Mouse (Mus musculus): ENCODE results near the gene Hmmr.
"Not testable (repeated sequence)": the region's sequence is repeated elsewhere in the genome, so short reads cannot be mapped to it uniquely, and the experiment has no call there.

Gene Hmmr

DNA sequence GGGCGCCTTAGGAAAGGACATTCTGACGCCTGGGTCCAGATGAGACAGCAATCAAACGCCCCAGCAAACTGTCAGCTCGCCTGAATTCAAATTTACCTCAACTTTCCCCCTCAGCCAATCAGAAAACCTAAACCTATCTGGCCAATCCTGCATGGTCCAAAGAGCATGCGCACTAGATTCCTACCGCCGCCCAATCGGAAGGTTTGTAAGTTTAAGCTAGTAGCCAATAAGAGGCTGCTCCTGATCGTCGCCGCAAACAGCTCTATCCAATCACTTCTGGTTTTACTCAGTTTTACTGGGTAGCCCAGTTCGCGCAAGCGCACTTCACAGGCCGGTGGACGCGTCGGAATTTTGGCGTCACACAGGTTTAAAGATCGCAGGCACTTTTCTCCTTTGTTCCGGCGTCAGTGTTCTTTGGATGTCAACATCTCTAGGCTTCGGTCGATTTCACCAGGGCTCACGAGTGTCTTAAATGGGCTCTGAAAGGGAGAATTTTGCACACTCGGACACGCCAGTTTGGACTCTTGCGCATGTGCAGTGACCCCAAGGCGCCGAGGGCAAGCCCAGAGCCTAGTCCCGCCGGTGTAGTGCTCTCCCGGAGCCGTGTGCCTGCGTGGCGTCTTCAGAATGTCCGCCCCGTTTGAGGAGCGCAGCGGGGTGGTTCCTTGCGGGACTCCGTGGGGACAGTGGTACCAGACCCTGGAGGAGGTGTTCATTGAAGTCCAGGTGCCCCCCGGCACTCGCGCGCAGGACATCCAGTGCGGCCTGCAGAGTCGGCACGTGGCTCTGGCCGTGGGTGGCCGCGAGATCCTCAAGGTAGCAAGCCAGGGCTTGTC, at the start of gene Hmmr, which contains the start of gene Nudcd2:
Hmmr (minus strand) TSS at position 84 of the 836 bp plus-strand sequence.
Nudcd2 (plus strand) TSS at position 329 of the 836 bp plus-strand sequence.
- peak; percentile 95 for DNase-seq (ENCODE audit: inconsistent ontology term)

DNA sequence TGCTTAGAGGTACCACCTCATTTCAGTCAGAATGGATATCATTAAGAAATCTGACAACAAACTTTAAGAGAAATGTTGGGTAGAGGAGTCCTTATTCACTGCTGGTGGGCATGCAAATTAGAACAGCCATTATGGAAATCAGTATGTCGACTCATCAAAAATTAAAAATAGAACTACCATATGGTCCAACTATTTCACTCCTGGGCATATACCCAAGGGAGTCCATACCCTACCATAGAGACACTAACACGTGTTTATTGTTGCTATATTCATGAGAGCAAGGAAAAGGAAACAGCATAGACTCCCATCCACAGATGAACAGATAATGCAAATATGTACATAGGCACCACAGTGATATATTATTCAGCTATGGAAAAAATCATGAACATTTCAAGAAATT, 48.6 kb upstream of the Hmmr start:
- DNase-seq (ENCODE audit: inconsistent ontology term): no peak

DNA sequence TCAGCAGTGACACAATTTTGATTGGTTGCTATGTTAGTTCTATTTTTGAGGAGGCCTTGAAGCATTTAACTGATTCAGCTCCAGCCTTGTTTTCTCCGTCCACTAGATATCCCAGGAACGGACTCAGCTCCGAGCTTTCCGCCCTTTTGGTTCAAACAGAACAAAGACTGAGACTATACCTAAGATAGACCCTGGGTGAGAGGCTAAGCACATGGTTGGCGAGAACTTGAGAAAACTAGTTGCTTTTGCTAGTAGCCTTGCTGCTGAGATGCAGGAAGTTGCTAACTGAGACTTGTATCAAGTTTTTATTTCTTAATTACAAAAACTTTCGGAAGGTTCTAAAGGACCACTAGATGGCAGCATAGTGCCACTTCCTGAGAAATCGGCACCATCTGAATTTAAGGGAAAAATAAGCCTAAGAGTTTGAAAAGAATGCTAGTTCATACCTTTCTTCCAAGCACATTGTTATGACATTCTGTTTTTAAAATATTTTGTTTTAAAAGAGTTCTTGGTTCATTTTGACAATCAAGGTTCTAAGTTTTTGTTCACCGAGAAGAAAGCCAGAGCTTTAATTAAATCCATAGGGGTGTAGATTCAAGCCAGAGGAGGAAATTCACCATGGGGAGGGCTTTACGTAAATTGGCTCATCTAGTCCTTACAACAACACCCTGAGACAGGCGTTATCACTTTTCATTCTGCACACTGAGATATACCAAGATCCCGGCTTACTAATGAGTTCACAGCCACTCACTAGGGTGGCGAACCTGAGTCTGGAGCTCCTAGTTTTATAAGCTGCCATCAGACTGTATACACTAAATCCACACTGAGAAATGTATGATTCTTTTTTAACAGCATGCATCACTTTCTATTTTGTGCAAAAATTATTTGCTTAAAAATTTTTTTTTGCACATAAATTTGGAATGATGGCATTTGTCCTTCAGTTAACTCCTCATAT, 42.4 kb upstream of the Hmmr start:
- peak; percentile 29 for DNase-seq (ENCODE audit: inconsistent ontology term)

DNA sequence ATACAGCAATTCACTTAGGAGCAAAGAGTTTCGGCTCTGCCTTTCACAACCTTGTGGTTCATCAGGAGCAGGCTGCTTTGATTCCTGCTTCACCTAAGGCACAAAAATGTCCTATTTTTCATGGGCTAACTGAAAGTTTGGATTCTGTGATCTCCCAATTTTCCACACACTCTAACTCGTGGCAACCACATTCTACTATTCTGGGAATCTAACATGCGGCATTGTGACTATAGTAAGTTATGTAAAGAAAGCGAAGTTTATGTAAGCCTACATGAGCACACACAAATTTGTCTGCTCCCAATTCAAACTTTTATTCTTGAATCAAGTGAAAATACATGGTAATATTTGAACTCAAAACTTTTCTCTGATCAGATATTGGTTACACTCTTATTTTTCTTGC, 31.5 kb upstream of the Hmmr start:
- DNase-seq (ENCODE audit: inconsistent ontology term): no peak

DNA sequence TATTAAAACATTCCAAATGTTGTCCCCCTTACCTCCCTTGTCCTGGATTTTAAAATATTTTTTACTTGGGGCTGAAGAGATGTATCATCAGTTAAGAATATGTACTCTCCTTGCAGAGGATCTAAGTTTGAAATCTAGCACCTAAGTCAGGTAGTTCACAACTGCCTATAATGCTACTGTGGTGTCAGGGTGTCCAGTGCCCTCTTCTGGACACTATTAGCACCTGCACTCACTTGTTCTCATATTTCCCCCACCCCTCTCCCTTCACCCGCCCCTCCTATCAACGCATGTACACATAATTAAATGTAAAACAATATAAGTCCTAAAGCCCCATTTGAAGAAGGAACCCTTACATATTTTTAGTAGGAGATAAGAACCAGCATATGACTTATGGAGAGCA, 30.2 kb upstream of the Hmmr start:
- no peak for DNase-seq (ENCODE audit: inconsistent ontology term)

DNA sequence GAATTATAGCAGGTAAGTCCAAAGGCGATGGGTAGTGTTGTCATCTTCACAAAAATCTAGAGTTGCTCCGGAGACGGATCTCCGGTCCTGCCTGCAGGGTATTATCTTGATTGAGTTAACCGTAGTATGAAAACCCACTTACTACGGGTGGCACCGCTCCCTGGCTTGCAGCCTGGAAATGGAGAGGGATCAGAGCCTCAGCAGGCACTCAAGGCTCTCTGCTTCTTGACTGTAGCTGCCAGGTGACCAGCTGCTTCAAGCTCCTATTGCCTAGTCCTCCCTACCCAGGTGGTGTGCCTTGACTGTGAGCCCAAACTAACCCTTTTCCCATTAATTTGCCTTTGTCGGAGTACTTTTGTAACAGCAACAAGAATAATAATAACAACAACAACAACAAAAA, 26.7 kb upstream of the Hmmr start:
- no peak for DNase-seq (ENCODE audit: inconsistent ontology term)

DNA sequence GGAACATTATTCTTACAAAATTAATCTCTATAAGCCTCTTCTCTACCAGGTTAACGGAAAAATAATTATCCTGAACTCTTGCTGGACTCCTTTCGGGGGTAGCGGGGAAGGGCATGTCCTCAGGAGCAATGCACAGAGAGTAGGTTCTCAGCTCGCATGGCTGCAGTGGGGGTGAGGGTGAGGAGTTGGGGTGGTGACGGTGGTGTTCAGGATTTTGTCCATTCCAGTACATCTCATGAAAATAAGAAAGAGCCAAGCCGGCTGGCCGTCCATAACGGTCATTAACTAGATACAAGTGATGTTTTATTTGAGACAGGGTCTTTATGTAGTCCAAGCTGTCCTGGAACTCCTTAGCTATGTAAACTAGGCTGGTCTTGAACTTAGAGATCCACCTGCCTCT, 22.7 kb upstream of the Hmmr start:
- DNase-seq (ENCODE audit: inconsistent ontology term): no peak

DNA sequence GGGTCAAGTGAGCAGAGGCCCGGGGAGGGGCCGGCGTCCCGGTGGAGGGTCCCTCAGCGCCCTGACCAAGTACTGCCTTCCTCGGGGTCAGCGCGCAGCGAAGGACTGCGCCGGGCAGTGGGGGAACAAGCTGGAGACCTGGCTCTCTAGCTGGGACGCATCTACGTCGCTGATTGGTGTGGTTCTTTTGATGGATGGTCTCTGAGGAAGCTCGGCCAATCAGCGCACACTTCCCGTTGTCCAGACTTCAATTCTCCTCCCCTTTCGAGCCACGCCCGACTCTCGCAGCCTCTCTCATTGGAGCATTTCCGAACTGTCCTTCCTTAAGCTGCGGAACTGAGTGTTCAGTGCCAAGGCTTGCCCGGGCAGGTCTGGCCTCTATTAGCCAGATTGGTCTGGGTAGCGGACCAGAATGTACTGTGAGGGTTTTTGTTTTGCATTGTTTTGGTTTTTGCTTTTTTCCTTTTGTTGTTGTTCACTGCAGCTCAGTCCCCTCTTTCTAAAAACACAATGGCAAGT, 21.9 kb upstream of the Hmmr start, which contains the start of gene Ccng1:
Ccng1 (minus strand) TSS at position 203 of the 519 bp plus-strand sequence.
- peak; percentile 95 for DNase-seq (ENCODE audit: inconsistent ontology term)

DNA sequence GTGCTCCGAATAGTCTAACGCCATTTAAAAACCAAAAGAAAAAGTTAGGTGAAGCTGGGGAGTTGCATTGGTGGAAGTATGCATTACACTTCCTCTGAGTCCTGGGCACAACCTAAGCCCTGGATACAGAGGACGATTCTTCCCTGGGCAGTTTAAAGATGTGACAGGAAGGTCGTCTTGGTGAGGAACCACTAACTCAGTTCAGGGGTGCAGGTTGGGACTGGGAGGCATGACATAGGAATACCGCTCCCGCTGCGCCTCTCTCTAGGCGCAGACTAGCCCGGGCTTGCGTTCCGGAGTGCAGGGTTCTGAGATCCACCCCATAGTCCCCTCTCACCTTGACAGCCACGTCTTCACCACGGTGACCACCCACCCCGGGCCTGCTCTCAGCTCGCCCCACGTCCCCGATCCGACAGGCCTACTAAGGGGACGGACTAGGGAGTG, 21.5 kb upstream of the Hmmr start:
- DNase-seq (ENCODE audit: inconsistent ontology term): no peak

DNA sequence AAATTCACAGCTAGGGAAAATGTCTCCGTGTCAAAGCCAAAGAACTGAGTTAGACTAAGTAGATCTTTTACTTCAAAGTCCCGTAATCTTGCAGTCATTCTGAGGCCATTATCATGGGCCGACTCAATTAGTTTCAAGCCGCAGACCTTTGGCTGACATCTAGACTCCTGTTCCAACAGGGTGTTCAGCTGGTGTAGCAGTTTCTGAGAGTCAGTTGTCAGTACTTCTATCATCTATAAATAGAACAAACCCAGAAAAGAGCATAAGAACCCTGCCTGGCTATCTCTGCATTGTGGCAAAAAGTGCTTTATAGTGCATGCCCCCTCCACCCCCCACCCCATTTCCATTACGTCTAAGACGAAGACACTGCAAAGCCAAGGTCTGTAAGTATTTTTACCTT, 20.6 kb upstream of the Hmmr start:
- peak; percentile 28 for DNase-seq (ENCODE audit: inconsistent ontology term)

DNA sequence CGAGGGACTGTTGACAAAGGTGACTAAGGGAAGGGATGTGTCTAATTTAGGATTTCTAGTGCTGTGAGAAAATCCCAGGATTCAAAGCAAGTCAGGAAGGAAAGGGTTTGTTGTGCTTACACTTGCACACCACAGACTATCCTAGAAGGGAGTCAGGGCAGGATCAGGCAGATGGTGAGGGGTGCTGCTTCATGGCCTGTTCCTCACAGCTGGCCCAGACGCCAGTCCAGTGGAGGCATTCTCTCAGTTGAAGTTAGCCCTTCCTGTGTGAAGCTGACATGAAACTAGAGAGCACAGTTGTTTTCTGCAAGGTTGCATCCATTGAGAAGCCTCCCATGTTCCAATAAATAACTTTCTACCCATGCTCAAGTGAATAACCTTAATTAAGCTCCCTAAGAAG, 14.5 kb upstream of the Hmmr start:
- DNase-seq (ENCODE audit: inconsistent ontology term): no peak

DNA sequence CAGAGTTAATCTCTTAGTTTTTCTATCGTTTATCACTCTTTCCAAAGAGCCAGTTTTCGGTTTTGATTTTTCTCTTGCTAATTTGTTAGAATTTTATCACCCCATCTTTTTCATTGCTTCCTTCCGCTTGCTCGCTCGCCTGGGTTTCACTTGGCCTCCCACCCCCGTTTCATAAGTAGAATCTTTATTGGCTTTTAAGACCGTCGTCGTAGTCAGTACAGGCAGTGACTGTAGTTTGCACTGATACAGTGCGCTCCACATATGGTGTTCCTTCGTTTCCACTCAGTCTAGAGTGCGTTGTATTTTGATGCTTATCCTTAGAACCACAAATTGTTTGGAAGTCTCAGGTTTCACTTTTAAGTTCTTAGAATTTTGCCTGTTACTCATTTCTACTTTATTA, 13.1 kb upstream of the Hmmr start:
- DNase-seq (ENCODE audit: inconsistent ontology term): no peak

DNA sequence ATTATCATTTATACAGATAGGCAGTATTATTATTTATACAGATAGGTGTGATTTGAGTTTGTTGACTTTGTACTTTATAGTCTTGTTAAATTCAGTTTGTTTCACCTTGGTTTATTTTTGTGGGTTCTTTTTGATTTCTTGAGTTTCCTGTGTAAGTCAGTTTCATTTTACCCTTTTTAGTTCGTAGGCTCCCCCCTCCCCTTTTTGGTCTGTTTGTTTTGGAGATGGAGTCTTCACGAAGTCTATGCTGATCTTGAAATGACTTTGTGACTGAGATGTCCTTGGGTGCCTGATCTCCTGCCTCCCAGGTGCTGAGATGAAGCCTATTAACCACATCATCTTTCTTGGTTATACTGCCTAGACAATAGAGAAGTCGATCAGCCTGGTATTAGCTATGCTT, 11.1 kb upstream of the Hmmr start:
- DNase-seq (ENCODE audit: inconsistent ontology term): no peak

DNA sequence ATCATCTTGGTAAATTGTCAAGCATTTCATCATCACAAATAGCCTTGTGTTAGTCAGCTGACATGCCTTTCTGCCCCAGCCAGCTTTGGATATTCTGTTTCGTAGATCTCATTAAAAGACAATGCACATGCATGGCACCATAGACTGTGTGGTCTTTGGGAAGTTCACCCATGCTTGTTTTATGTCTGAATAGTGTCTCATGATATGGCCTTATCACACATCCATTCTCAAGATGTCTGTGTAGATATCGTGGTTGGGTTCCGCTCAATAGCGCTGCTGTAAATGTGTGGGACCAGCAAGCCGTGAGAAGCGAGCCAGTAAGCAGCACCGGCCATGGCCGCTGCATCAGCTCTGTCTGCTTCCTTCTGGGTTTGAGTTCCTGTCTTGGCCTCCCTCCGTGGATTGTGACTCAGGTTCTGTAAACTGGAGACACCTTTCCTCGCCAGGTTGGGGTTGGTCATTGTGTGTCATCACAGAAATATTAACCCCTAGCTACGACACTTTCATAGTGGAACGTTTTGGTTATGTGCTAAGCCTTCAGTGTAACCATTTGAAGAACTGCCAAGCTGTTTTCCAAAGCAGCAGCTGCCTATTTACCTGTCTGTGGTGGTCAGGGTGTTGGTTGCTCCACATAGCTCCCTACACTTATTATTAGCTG, 8.5 kb upstream of the Hmmr start:
- DNase-seq (ENCODE audit: inconsistent ontology term): no peak

DNA sequence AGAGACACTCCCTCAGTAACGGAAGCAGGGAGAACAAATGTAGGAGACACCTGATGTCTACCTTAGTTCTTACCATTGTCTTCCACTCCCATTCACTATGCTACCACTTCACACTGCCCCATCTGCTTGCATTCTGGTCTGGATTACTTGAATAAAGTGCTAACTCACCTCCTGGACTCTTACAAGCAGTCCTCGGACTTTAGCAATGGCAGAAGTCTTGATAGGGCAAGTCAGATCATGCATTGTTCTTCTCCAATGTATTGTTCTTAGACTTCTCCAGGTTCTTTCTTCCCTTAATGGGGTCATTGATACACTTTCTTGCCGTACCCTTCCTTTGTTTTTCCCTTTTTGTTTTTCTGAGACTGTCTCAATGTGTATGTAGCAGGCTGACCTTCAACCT, 4.1 kb upstream of the Hmmr start:
- no peak for DNase-seq (ENCODE audit: inconsistent ontology term)

DNA sequence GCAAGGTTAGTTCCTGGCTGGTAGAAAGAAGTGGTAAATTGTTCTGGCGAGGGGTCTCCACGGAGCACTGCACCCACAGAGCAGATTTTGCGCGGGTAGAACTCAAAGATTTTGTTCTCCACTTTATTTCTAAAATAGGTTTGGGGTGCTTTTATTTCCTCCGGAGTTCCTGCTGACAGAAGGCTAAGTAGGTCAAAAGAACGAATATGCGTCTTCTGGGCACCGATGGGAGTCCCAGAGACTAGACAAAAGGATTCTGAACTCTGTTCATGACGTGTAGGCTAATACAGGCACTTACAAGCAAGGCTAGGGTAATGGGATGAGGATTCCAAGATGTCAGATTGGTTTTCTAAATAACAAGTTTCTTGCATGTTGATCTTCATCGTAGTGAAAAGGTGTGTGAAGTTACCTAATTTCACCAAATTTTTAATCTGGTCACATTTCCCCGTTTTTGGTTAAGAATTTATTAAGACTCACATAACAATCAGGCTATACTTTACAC, 1.1 kb upstream of the Hmmr start:
- no peak for DNase-seq (ENCODE audit: inconsistent ontology term)

DNA sequence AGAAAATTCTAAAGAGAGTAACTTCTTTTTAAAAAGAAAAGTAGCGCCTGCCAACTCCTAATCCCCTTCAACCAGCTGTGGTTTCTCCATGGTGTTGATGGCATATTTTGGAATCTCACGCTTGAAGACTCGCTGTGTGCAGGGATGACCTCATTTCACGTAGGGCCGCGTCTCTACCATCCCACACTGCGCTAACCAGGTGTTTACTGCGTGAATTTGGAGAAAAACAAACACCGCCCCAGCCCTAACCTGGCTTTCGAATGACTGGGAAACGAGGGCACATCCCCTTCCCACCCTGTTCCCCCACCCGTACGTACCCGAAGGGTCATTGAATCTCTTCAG, 254 bp downstream of the Hmmr start:
- DNase-seq (ENCODE audit: inconsistent ontology term): no peak

DNA sequence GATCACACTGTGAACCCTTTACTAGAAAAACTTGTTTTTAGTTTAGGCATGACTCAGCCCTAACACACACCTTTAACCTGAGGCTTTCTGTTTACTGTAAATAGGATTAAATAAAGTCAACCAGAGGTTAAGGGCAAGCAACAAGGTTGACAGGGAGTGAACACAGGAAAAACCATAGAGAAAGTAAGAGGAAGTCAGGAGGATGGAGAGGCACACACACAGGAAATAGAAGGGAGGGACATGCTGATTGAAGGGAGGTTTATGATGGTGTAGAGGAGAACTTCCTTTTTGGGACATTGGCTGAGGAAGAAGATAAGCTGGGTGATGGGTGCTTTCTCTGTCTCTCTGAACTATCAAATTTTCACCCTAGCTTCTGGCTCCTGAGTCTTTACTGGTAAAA, 14.9 kb downstream of the Hmmr start:
- DNase-seq (ENCODE audit: inconsistent ontology term): no peak

DNA sequence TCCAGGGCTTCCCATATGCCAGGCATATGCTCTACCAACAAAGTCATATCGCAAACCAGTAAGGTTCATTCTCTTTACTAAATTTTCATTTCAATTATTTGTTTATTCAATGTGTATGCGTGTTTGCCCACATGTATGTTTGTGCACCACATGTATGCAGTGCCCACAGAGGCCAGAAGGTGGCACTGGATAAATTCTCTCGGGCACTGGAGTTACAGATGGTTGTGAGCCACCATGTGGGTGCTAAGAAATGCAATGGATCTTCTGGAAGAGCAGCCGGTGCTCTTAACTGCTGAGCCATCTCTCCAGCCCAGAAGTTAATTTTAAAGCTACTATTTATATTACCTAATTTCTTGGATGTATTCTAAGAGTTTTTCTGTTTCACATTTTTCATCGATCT, 17.7 kb downstream of the Hmmr start:
- DNase-seq (ENCODE audit: inconsistent ontology term): no peak

DNA sequence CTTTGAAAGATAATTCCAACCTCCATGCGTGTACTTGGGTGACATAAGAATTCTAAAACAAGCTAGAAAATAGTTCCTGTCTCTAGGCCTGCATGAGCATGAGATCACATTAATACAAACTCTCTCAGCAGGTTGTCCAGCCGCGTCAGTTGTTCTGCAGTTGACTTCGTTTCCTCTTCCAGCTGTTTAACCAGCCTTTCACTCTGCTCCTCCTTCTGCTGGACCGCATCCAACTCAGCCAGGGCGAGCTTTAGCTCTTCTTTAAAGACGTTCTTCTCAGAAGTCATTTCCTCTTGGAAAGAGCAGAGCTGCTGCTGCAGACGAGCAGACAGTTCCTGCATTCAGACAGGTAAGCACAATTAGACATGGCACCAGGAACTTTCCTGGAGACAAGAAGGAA, 19.4 kb downstream of the Hmmr start:
- no peak for DNase-seq (ENCODE audit: inconsistent ontology term)

DNA sequence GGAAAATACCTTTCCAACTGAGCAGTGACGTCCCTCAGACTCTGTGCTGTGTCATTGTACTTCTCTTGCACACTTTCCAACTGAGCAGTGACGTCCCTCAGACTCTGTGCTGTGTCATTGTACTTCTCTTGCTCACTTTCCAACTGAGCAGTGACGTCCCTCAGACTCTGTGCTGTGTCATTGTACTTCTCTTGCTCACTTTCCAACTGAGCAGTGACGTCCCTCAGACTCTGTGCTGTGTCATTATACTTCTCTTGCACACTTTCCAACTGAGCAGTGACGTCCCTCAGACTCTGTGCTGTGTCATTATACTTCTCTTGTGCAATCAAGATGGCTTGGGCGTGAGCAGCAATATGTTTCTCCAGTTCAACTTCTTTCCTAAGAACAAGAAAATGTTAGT, 23.3 kb downstream of the Hmmr start:
- DNase-seq (ENCODE audit: inconsistent ontology term): not testable (repeated sequence)

DNA sequence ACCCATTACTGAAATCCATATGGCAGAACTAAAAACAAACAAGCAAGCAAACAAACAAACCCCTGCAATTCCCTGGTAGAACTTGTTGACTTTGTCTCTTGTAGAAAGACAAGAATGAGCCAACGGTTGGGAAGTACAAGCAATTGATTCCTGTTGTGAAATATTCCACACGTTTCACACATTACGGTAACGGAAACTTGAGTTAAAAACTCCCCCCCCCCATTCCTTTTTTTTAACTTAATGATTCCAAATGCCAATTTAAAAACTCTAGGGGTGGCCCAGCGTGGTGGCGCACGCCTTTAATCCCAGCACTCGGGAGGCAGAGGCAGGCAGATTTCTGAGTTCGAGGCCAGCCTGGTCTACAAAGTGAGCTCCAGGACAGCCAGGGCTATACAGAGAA, 38.1 kb downstream of the Hmmr start, which contains the start of gene Mat2b:
Mat2b (minus strand) TSS at position 101 of the 400 bp plus-strand sequence.
- no peak for DNase-seq (ENCODE audit: inconsistent ontology term)

Data from Muller cell, postnatal 12 days (primary cell).